Mouse (Mus musculus): Measurements from ENCODE around the gene Tmem107. TPM values are rescaled to one million over a fixed set of nuclear protein-coding genes. Genes with fewer than 3 reads are reported as not detected.

Tmem107 gene
- polyA plus RNA-seq, 1 experiment from 2014 or later = 29.2 TPM

- 91% methylated on average over 11 of the region's 11 CpGs for WGBS
- peaks cover 12% of the 10 kb centered on the region for H3K4me1 ChIP-seq (replicated peaks)
- no peaks in the 10 kb centered on the region for H3K27me3 ChIP-seq
- ATAC-seq (ENCODE audit: low read depth) = no peak
- peaks cover 83% of the 10 kb centered on the region for H3K36me3 ChIP-seq
- no peak overlapping the region for H3K9ac ChIP-seq
- no peak overlapping the region for H3K27ac ChIP-seq (replicated peaks)
- H3K4me3 ChIP-seq = no peak overlapping the region
- no peaks in the 10 kb centered on the region for H3K9me3 ChIP-seq
- no peak overlapping the region for H3K4me2 ChIP-seq
Observed at GRCm38 (mm10) chr11:69106299-69106698, 35.7 kb downstream of the Tmem107 start.

- Histone ChIP-seq H3K9ac (no peak overlapping the region), H3K9me3 (no peaks in the 10 kb centered on the region), H3K4me1 (replicated peaks) (peaks cover 16% of the 10 kb centered on the region), H3K27ac (replicated peaks) (no peak overlapping the region), H3K4me2 (no peak overlapping the region), H3K27me3 (no peaks in the 10 kb centered on the region), H3K4me3 (no peak overlapping the region), H3K36me3 (peaks cover 78% of the 10 kb centered on the region)
- no peak for ATAC-seq (ENCODE audit: low read depth)
- 85% methylated on average over 11 of the region's 11 CpGs for WGBS
Observed at GRCm38 (mm10) chr11:69106842-69107241, 36.2 kb downstream of the Tmem107 start.

- Histone ChIP-seq H3K9me3 (no peaks in the 10 kb centered on the region), H3K36me3 (peaks cover 70% of the 10 kb centered on the region), H3K4me1 (replicated peaks) (peaks cover 22% of the 10 kb centered on the region), H3K4me2 (no peak overlapping the region), H3K27ac (replicated peaks) (no peak overlapping the region), H3K27me3 (no peaks in the 10 kb centered on the region), H3K4me3 (no peak overlapping the region), H3K9ac (no peak overlapping the region)
- 93% methylated on average over 11 of the region's 11 CpGs for WGBS
- ATAC-seq (ENCODE audit: low read depth) = no peak
Observed at GRCm38 (mm10) chr11:69107676-69108075, 37.1 kb downstream of the Tmem107 start.

GRCm38 (mm10) chr11:69108223-69108622 is 37.6 kb downstream of the Tmem107 start:
- no peak overlapping the region for H3K9ac ChIP-seq
- H3K27ac ChIP-seq (replicated peaks) = no peak overlapping the region
- H3K36me3 ChIP-seq = peaks cover 64% of the 10 kb centered on the region
- no peak overlapping the region for H3K4me2 ChIP-seq
- ATAC-seq (ENCODE audit: low read depth) = no peak
- no peaks in the 10 kb centered on the region for H3K9me3 ChIP-seq
- H3K4me3 ChIP-seq = no peak overlapping the region
- H3K4me1 ChIP-seq (replicated peaks) = peaks cover 22% of the 10 kb centered on the region
- peaks cover 5% of the 10 kb centered on the region; the same call in 1 of the 2 replicates for H3K27me3 ChIP-seq
- 95% methylated on average over 9 of the region's 9 CpGs for WGBS

- H3K9ac ChIP-seq = no peak overlapping the region
- no peak for ATAC-seq (ENCODE audit: low read depth)
- no peak overlapping the region for H3K27ac ChIP-seq (replicated peaks)
- H3K4me1 ChIP-seq (replicated peaks) = peaks cover 22% of the 10 kb centered on the region
- no peak overlapping the region for H3K4me2 ChIP-seq
- no peak overlapping the region for H3K4me3 ChIP-seq
- WGBS = 86% methylated on average over 13 of the region's 13 CpGs
- H3K36me3 ChIP-seq = peaks cover 54% of the 10 kb centered on the region
- H3K9me3 ChIP-seq = no peaks in the 10 kb centered on the region
- H3K27me3 ChIP-seq = peaks cover 13% of the 10 kb centered on the region; the same call in 1 of the 2 replicates
Observed at GRCm38 (mm10) chr11:69109032-69109900, 38.7 kb downstream of the Tmem107 start.

GRCm38 (mm10) chr11:69110319-69111046 is 39.9 kb downstream of the Tmem107 start:
- under 1% methylated on average over 30 of the region's 30 CpGs for WGBS
- Histone ChIP-seq H3K9me3 (no peaks in the 10 kb centered on the region), H3K9ac (peak overlapping the region; percentile 58; the same call in 1 of the 2 replicates), H3K27me3 (peaks cover 25% of the 10 kb centered on the region), H3K27ac (replicated peaks) (0 out of 2 replicates have a peak overlapping the region, but pooled peaks have one; percentile 28), H3K4me1 (replicated peaks) (peaks cover 22% of the 10 kb centered on the region), H3K4me2 (peak overlapping the region; percentile 60), H3K4me3 (peak overlapping the region; percentile 43), H3K36me3 (peaks cover 41% of the 10 kb centered on the region)
- peak; percentile 53; the same call in 1 of the 2 replicates for ATAC-seq (ENCODE audit: low read depth)

GRCm38 (mm10) chr11:69111051-69111810 is 40.6 kb downstream of the Tmem107 start:
- 7% methylated on average over 21 of the region's 21 CpGs for WGBS
- Histone ChIP-seq H3K36me3 (peaks cover 34% of the 10 kb centered on the region), H3K27ac (replicated peaks) (no peak overlapping the region), H3K4me1 (replicated peaks) (peaks cover 22% of the 10 kb centered on the region), H3K4me2 (peak overlapping the region; percentile 60), H3K9me3 (no peaks in the 10 kb centered on the region), H3K4me3 (peak overlapping the region; percentile 43), H3K27me3 (peaks cover 32% of the 10 kb centered on the region), H3K9ac (peak overlapping the region; percentile 58)
- ATAC-seq (ENCODE audit: low read depth) = no peak

GRCm38 (mm10) chr11:69111865-69112264 is 41.3 kb downstream of the Tmem107 start:
- Histone ChIP-seq H3K27me3 (peaks cover 36% of the 10 kb centered on the region), H3K27ac (replicated peaks) (no peak overlapping the region), H3K4me1 (replicated peaks) (peaks cover 24% of the 10 kb centered on the region), H3K9me3 (no peaks in the 10 kb centered on the region), H3K4me2 (peak overlapping the region; percentile 60), H3K4me3 (no peak overlapping the region), H3K36me3 (peaks cover 28% of the 10 kb centered on the region), H3K9ac (peak overlapping the region; percentile 58; the same call in 1 of the 2 replicates)
- 54% methylated on average over 4 of the region's 4 CpGs for WGBS
- no peak for ATAC-seq (ENCODE audit: low read depth)

GRCm38 (mm10) chr11:69114018-69114417 is 43.4 kb downstream of the Tmem107 start:
- no peak for ATAC-seq (ENCODE audit: low read depth)
- Histone ChIP-seq H3K36me3 (peaks cover 6% of the 10 kb centered on the region), H3K4me3 (no peak overlapping the region), H3K9ac (no peak overlapping the region), H3K27ac (replicated peaks) (no peak overlapping the region), H3K4me2 (no peak overlapping the region), H3K9me3 (no peaks in the 10 kb centered on the region), H3K27me3 (peaks cover 36% of the 10 kb centered on the region), H3K4me1 (replicated peaks) (peaks cover 37% of the 10 kb centered on the region)
- WGBS = 80% methylated on average over 3 of the region's 3 CpGs

GRCm38 (mm10) chr11:69114621-69115020 is 44.0 kb downstream of the Tmem107 start:
- Histone ChIP-seq H3K27ac (replicated peaks) (no peak overlapping the region), H3K4me1 (replicated peaks) (peaks cover 43% of the 10 kb centered on the region), H3K27me3 (peaks cover 42% of the 10 kb centered on the region), H3K9ac (no peak overlapping the region), H3K36me3 (0 out of 2 replicates have a peak, but pooled peaks cover under 1% of the 10 kb centered on the region), H3K4me2 (no peak overlapping the region), H3K9me3 (no peaks in the 10 kb centered on the region), H3K4me3 (no peak overlapping the region)
- no peak for ATAC-seq (ENCODE audit: low read depth)
- WGBS = 87% methylated on average over 3 of the region's 3 CpGs

GRCm38 (mm10) chr11:69116843-69117242 is 46.2 kb downstream of the Tmem107 start:
- Histone ChIP-seq H3K27ac (replicated peaks) (no peak overlapping the region), H3K9me3 (no peaks in the 10 kb centered on the region), H3K4me2 (peak overlapping the region; percentile 98), H3K27me3 (peaks cover 60% of the 10 kb centered on the region), H3K4me3 (peak overlapping the region; percentile 84), H3K4me1 (replicated peaks) (peaks cover 48% of the 10 kb centered on the region), H3K36me3 (no peaks in the 10 kb centered on the region), H3K9ac (0 out of 2 replicates have a peak overlapping the region, but pooled peaks have one; percentile 82)
- ATAC-seq (ENCODE audit: low read depth) = no peak
- 49% methylated on average over 5 of the region's 5 CpGs for WGBS
